Mouse (Mus musculus) kidney, adult 2 months (tissue): ENCODE measurements around the gene Fam161b. TPM values are rescaled to one million over a fixed set of nuclear protein-coding genes. Genes with fewer than 3 reads are reported as not detected.

Experiments
- DNase-seq: peaks from one replicate; pipeline ENCODE4 v3.0.0; 2021
- H3K27ac ChIP-seq: fragments of 200-500 bp; 2 replicates; pipeline ENCODE4 v1.5.1; 2012; ENCODE audit warnings: low read depth, low read length, control low read depth, inconsistent platforms; ENCODE audit not compliant: insufficient read depth
- H3K27me3 ChIP-seq: fragments of 200-500 bp; replicated peaks from 2 replicates; pipeline ENCODE4 v1.6.1; 2012; ENCODE audit warnings: mild to moderate bottlenecking, moderate library complexity, low read length, inconsistent platforms; ENCODE audit not compliant: control insufficient read depth, insufficient read depth
- H3K36me3 ChIP-seq: fragments of 200-500 bp; 2 replicates; pipeline ENCODE4 v1.6.1; 2012; ENCODE audit warnings: mild to moderate bottlenecking, moderate library complexity, low read length, inconsistent platforms; ENCODE audit not compliant: control insufficient read depth, insufficient read depth
- H3K4me1 ChIP-seq: fragments of 200-500 bp; 2 replicates; pipeline ENCODE4 v1.6.1; 2011; ENCODE audit warnings: low read length; ENCODE audit not compliant: control insufficient read depth, insufficient read depth
- H3K4me3 ChIP-seq: fragments of 200-500 bp; 2 replicates; pipeline ENCODE4 v1.5.1; 2011; ENCODE audit warnings: mild to moderate bottlenecking, low read depth, low read length, control low read depth; ENCODE audit not compliant: insufficient read depth
- CTCF ChIP-seq: fragments of 200-500 bp; conservative IDR thresholded peaks from 2 replicates; pipeline ENCODE4 v1.5.1; 2011; ENCODE audit warnings: low read depth, mild to moderate bottlenecking, control low read depth, low read length, moderate library complexity, mixed read lengths; ENCODE audit not compliant: insufficient read depth, insufficient read length
- POLR2A ChIP-seq: fragments of 200-500 bp; IDR thresholded peaks from one replicate; pipeline ENCODE4 v1.6.1; 2011; ENCODE audit warnings: low read depth, low read length, control low read depth
- WGBS: fragments of 180-500 bp; shearing (Covaris S2); methylation state at CpG from one replicate; pipeline ENCODE4 v1.1.7; 2018; 5-methylcytosine and 5-hydroxymethylcytosine counted together
- polyA plus RNA-seq: library from polyadenylated mRNA; depleted of rRNA; stranded (reverse); fragments of >200 nt; gene quantifications from 2 replicates; pipeline ENCODE4 v1.2.3, GENCODE M21; 2012; rRNA removed

The Fam161b gene
- polyA plus RNA-seq = 1.2 and 1.3 TPM in 2 replicates

DNA sequence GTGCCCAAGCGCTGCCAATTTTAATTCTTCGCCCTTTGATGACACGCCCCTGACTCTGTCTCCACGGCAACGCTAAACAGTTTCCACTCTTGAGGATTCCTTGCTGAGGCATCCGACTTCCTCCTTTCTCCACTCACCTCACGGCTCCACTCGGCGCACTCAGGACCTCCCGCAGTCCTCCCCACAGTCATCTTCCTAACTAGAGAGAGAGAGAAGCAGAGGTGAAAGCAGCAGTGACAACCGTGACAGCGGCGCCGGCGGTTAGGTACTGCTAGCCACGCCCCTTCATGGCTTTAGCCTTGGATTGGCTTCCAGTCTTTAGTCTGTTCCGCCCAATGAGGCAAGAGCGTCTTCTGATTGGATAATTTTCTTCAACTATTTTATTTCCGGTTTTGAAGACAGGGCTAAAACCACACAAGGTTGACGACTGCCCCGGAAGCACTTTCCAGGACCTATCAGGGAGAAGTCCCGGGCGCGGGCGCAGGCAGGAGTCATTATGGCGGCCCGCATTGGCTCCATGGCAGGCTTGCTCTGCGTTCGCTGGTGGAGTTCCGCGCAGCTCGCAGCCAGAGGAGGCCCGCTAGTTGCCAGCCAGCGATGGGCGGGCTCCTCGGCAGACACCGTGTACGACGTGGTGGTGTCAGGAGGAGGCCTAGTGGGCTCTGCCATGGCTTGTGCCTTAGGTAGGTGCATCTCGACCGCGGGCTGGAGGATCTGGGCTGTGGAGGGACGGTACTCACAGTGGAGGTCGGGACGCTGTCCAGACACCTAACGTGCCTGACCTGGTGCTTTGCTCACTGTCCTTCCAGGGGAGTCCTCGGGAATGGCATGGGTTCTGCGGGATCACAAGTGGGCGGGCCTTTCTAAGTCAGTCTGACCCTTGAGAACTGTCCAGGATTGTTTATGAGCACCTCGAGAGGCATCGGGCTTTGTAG, at the start of gene Fam161b, which contains the start of gene Coq6:
Fam161b (minus strand) TSS at position 279 of the 935 bp plus-strand sequence.
Coq6 (plus strand) TSS at position 103 of the 935 bp plus-strand sequence.
- Histone ChIP-seq H3K27me3 (no peaks in the 10 kb centered on the region), H3K36me3 (no peaks in the 10 kb centered on the region), H3K4me3 (peak within 1 kb of the TSS; percentile 100), H3K4me1 (no peaks in the 10 kb centered on the region; the same call in 1 of the 2 replicates), H3K27ac (peak within 1 kb of the TSS; percentile 3; the same call in 1 of the 2 replicates)
- WGBS = under 1% methylated on average over 51 of the region's 51 CpGs
- peak; percentile 99 for DNase-seq
- TF ChIP-seq CTCF (no peak), POLR2A (peak; percentile 13)

DNA sequence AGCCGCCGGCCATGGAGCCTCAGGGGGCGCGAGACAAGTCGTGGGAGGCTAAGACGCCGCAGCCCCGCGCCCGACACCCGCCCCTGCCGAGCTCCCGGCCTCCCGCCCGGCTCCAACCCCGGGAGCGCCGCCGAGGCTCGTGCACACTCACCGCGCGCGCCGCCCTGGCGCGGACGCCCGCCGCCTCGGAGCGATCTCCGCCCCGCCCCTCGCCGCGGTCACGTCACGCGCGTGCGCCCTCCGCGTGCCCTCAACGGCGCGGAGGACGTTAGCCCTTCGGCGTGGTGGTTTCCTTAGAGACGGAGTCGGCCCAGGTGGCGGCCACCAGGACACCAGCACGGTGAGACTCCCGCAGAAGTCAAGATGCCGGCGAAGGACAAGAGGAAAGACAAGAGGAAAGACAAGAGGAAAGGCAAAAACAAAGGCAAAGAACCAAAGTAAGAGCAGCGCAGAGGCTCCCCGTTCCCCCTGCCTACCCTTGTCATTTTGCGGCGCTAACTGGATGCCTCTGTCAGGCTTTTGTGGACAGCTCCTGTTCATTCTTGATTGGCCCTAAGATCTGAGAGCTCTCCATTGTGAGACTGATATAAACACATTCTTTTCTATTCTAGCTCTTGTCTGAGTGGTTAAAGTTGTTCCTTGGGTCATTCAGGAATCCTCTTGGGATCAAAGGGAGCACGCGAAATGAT, 47.3 kb upstream of the Fam161b start, which contains the start of the genes Entpd5 and Bbof1:
Entpd5 (minus strand) TSS at position 211 of the 689 bp plus-strand sequence.
Bbof1 (plus strand) TSS at position 253 of the 689 bp plus-strand sequence.
- under 1% methylated on average over 56 of the region's 63 CpGs for whole genome bisulfite sequencing

DNA sequence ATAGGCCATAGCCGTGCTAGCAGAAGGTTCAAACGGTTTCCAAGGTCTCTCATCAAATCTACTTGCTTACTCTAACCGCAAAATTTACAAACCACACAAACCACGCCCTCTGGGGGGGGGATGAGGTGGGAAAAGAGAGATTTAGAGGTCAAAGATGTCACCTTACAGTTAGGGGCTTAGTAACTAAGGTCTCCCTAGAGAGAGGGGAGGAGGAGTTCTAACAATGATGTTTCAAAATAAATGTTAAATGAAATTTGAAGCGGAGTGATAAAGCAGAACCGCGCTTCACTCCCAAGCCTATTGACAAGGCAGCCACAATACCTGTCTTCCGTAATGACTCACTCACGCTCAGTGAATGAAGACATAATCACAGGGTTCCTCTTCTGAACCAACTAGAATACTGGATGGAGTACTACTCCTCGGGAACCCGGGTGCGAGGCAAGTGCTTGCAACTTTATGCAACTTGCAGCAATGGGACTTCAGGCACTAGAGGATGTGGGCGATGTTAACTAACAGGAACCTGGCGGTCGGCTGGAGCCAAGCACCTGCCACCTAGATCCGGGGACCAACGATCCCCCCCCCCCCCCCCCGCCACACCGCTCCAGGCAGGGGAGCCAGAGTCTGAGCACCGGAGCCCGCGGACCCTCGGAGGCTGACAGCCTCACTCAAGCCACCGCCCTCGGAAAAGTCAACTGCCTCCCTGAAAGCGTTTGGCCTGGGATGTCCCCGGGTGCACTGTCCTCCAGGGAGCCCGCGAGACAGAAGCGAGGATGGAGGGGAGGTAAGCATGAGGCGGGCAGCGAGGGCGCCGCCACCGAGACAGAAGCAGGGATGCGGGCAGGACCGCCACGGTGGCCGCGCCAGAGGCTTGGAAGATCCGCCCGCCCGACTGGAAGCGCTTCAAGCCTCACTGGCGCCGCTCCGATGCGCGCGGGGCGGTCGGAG, 46.5 kb upstream of the Fam161b start:
- H3K27me3 ChIP-seq = no peaks in the 10 kb centered on the region
- peak overlapping the region; percentile 90 for H3K4me3 ChIP-seq
- no peak for TF ChIP-seq POLR2A
- 0 out of 2 replicates have a peak, but pooled peaks have one; percentile 6 for TF ChIP-seq CTCF
- peak; percentile 37 for DNase-seq
- 1% methylated on average over 44 of the region's 52 CpGs for WGBS
- peaks cover under 1% of the 10 kb centered on the region; the same call in 1 of the 2 replicates for H3K4me1 ChIP-seq
- H3K27ac ChIP-seq = peak overlapping the region; percentile 90
- no peaks in the 10 kb centered on the region for H3K36me3 ChIP-seq

More for the DNA sequence above, 47.3 kb upstream of the Fam161b start, which contains the start of the genes Entpd5 and Bbof1:
- no peaks in the 10 kb centered on the region for H3K27me3 ChIP-seq
- DNase-seq = peak; percentile 94
- no peaks in the 10 kb centered on the region for H3K36me3 ChIP-seq
- peak; percentile 16 for TF ChIP-seq POLR2A
- no peak for TF ChIP-seq CTCF
- H3K4me1 ChIP-seq = no peaks in the 10 kb centered on the region; the same call in 1 of the 2 replicates
- peak within 1 kb of the TSS; percentile 90 for H3K27ac ChIP-seq
- H3K4me3 ChIP-seq = peak within 1 kb of the TSS; percentile 90

DNA sequence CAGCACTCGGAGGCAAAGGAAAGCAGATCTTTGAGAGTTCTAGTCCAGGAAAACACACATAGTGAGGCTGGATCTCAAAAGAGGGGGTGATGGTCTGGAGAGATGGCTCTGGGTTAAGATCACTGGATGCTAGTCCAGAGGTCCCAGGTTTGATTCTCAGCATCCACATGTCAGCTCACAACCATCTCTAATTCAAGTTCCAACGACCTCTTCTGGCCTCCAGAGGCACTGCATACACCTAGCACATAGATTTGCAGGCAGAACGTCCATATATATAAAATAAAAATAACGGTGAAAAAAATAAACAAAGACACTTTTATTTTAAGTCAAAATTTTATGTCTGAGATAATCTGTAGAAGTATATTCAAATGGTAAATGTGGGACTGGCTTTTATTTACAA, 45.6 kb upstream of the Fam161b start:
- no peak overlapping the region for H3K27ac ChIP-seq
- TF ChIP-seq POLR2A (no peak), CTCF (no peak)
- 66% methylated on average over 4 of the region's 4 CpGs for WGBS
- no peaks in the 10 kb centered on the region for H3K27me3 ChIP-seq
- H3K4me1 ChIP-seq = peaks cover 7% of the 10 kb centered on the region
- no peak for DNase-seq
- H3K4me3 ChIP-seq = no peak overlapping the region
- no peaks in the 10 kb centered on the region for H3K36me3 ChIP-seq

DNA sequence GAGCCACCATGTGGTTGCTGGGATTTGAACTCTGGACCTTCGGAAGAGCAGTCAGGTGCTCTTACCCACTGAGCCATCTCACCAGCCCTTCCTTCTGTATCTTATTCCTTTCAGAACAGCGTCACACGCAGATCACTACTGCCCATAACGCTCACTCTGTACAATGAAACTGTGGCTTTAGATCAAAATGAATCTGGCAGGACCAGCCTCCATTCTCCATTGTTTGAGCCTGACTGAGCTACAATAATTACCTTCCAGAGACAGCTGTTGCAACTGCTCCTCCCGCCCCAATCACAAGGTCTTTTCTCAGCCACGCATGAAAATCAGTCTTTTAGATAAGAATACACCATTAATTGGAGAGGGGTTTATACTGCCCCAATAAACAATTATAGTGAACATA, 42.9 kb upstream of the Fam161b start:
- 79% methylated on average over 6 of the region's 6 CpGs for WGBS
- TF ChIP-seq POLR2A (no peak), CTCF (no peak)
- peaks cover 13% of the 10 kb centered on the region for H3K4me1 ChIP-seq
- H3K27me3 ChIP-seq = no peaks in the 10 kb centered on the region
- DNase-seq = no peak
- H3K27ac ChIP-seq = no peak overlapping the region
- H3K36me3 ChIP-seq = no peaks in the 10 kb centered on the region
- H3K4me3 ChIP-seq = no peak overlapping the region

DNA sequence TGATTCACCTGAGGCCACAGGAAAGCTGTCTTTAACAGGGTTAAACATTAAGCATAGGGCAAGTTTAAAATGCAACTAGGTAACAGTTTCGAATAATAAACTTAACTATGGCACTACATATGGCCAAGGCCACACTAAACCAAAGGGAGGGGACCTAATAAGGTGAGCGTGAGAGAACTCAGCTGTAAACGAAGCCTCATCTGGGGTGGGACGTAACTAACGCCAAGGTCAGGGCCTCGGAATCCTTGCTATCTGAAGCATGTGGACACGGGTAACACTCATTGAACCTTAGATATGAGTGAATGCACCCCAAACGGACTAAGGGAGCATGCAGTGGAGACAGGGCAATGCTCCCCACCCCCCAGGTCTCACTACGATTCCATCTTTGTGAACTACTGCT, 41.3 kb upstream of the Fam161b start:
- no peak overlapping the region for H3K4me3 ChIP-seq
- H3K36me3 ChIP-seq = no peaks in the 10 kb centered on the region
- 29% methylated on average over 9 of the region's 9 CpGs for WGBS
- DNase-seq = peak; percentile 70
- H3K27me3 ChIP-seq = no peaks in the 10 kb centered on the region
- H3K27ac ChIP-seq = peak overlapping the region; percentile 59
- no peak for TF ChIP-seq POLR2A
- TF ChIP-seq CTCF = no peak
- H3K4me1 ChIP-seq = peaks cover 16% of the 10 kb centered on the region
